Mouse (Mus musculus): ENCODE measurements around the gene Golga2. TPM values are rescaled to one million over a fixed set of nuclear protein-coding genes. Genes with fewer than 3 reads are reported as not detected.

Golga2 gene
- total RNA-seq, 2 experiments from 2014 or later, result 56.0 to 62.9 TPM

GRCm38 (mm10) chr2:32312318-32312964, 25.3 kb downstream of the Golga2 start:
- TF ChIP-seq CTCF (IDR thresholded peaks at IDR 0.05), result no peak
- intact Hi-C loops (cut with DNase I), result no loop called here
- Histone ChIP-seq H3K4me3 (peak overlapping the region; percentile 78), H3K27ac (peak overlapping the region; percentile 56; the same call in 1 of the 2 replicates)
- peak; percentile 89 for DNase-seq

GRCm38 (mm10) chr2:32314831-32315230, 27.6 kb downstream of the Golga2 start:
- DNase-seq, result no peak
- Histone ChIP-seq H3K4me3 (no peak overlapping the region), H3K27ac (peak overlapping the region; percentile 91)
- intact Hi-C loops (cut with DNase I), result no loop called here
- TF ChIP-seq CTCF (IDR thresholded peaks at IDR 0.05), result no peak

GRCm38 (mm10) chr2:32315751-32316150, 28.6 kb downstream of the Golga2 start:
- Histone ChIP-seq H3K4me3 (no peak overlapping the region), H3K27ac (peak overlapping the region; percentile 91)
- peak; percentile 62 for DNase-seq
- no peak for TF ChIP-seq CTCF (IDR thresholded peaks at IDR 0.05)
- intact Hi-C loops (cut with DNase I), result no loop called here

- intact Hi-C loops (cut with DNase I), result no loop called here
- Histone ChIP-seq H3K4me3 (no peak overlapping the region), H3K27ac (peak overlapping the region; percentile 91)
- TF ChIP-seq CTCF (IDR thresholded peaks at IDR 0.05), result no peak
- DNase-seq, result peak; percentile 46
These were observed 29.9 kb downstream of the Golga2 start for GRCm38 (mm10) chr2:32316887-32317656.

GRCm38 (mm10) chr2:32317791-32318417, 30.7 kb downstream of the Golga2 start:
- Histone ChIP-seq H3K4me3 (peak overlapping the region; percentile 72), H3K27ac (peak overlapping the region; percentile 91)
- intact Hi-C loops (cut with DNase I), result no loop called here
- DNase-seq, result peak; percentile 85
- no peak for TF ChIP-seq CTCF (IDR thresholded peaks at IDR 0.05)

GRCm38 (mm10) chr2:32318709-32319585, 31.8 kb downstream of the Golga2 start:
- Histone ChIP-seq H3K27ac (peak overlapping the region; percentile 91), H3K4me3 (peak overlapping the region; percentile 72)
- no peak for TF ChIP-seq CTCF (IDR thresholded peaks at IDR 0.05)
- intact Hi-C loops (cut with DNase I), result no loop called here
- no peak for DNase-seq

GRCm38 (mm10) chr2:32319586-32320580, 32.7 kb downstream of the Golga2 start:
- Histone ChIP-seq H3K27ac (peak overlapping the region; percentile 91), H3K4me3 (peak overlapping the region; percentile 72)
- no peak for TF ChIP-seq CTCF (IDR thresholded peaks at IDR 0.05)
- intact Hi-C loops (cut with DNase I), result no loop called here
- DNase-seq, result peak; percentile 83

- Histone ChIP-seq H3K27ac (peak overlapping the region; percentile 91), H3K4me3 (peak overlapping the region; percentile 34)
- DNase-seq, result no peak
- intact Hi-C loops (cut with DNase I), result no loop called here
- TF ChIP-seq CTCF (IDR thresholded peaks at IDR 0.05), result no peak
These were observed 33.5 kb downstream of the Golga2 start for GRCm38 (mm10) chr2:32320721-32321120.

GRCm38 (mm10) chr2:32321591-32322298, 34.6 kb downstream of the Golga2 start:
- peak overlapping the region; percentile 35 for H3K27ac ChIP-seq
- intact Hi-C loops (cut with DNase I), result no loop called here
- peak; percentile 51 for DNase-seq
- no peak for TF ChIP-seq CTCF (IDR thresholded peaks at IDR 0.05)
- H3K4me3 ChIP-seq, result no peak overlapping the region

Measured in gastrocnemius, adult 2 months (tissue).